Comparison of ENCODE assay signal across 9 mouse cellular contexts in the genomic region with DNA sequence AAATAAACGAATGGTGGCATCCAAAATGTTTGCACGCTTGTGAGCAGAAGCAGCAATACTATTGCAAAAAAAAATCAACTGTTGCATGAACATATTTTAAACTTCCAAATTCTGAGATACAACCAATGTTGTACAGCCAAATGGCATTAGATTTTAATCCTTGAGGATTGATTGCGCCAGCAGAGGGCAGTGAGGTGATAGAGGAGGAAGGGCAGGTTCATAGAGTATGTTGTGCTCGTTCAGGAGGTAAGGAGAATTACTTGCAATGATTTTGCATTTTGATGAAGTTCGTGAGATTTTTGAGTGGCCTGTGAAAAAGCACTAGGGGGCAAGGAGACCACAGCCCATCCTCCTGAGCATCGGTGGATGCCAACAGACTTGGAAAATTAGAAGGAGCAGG. TPM values are rescaled to one million over a fixed set of nuclear protein-coding genes. Genes with fewer than 3 reads are reported as not detected.
DNase-seq lines count a peak whose midpoint lies in the region; ATAC-seq and TF ChIP-seq lines count a peak whose summit lies in the region.
"Had no signal": no experiment of that assay in that cellular context is flagged by ENCODE, and none has a peak within 500 bp of the region (broad histone marks: within the 10 kb centered on the region; RNA-seq: fewer than 3 reads in every experiment).

No protein-coding gene starts in this region.

- no peaks in the 10 kb centered on the region for H3K36me3 ChIP-seq in heart, postnatal 0 days (replicated peaks; ENCODE audit: control insufficient read depth, insufficient read depth, low read length)
- no peaks in the 10 kb centered on the region for H3K36me3 ChIP-seq in heart, embryonic 10.5 days
- no peaks in the 10 kb centered on the region for H3K36me3 ChIP-seq in C2C12 (ENCODE audit: control insufficient read depth, insufficient read depth)
- no peaks in the 10 kb centered on the region for H3K36me3 ChIP-seq in forebrain, postnatal 0 days (ENCODE audit: insufficient read depth)
- no peaks in the 10 kb centered on the region for H3K36me3 ChIP-seq in lung, postnatal 0 days (ENCODE audit: insufficient read depth, low read length)
- H3K36me3 ChIP-seq in spleen, adult 2 months (ENCODE audit: control insufficient read depth, insufficient read depth, low read length) = no peaks in the 10 kb centered on the region
- H3K36me3 ChIP-seq: G1E had no signal

- H3K4me3 ChIP-seq in heart, postnatal 0 days (ENCODE audit: low read depth, low read length) = no peak overlapping the region
- H3K4me3 ChIP-seq in heart, embryonic 10.5 days = no peak overlapping the region
- H3K4me3 ChIP-seq in C2C12 (ENCODE audit: insufficient read depth, poor library complexity, severe bottlenecking) = no peak overlapping the region
- H3K4me3 ChIP-seq in forebrain, postnatal 0 days (ENCODE audit: low read depth, low read length) = no peak overlapping the region
- H3K4me3 ChIP-seq in lung, postnatal 0 days (ENCODE audit: low read depth, low read length) = no peak overlapping the region
- no peak overlapping the region for H3K4me3 ChIP-seq in spleen, adult 2 months (ENCODE audit: extremely low read depth, insufficient read depth, insufficient read length)

- TF ChIP-seq EP300 in heart, postnatal 0 days (IDR thresholded peaks at IDR 0.05; ENCODE audit: low read depth) = no peak
- no peak for TF ChIP-seq EP300 in lung, postnatal 0 days (IDR thresholded peaks at IDR 0.05)

- no peaks in the 10 kb centered on the region for H3K9me3 ChIP-seq in heart, postnatal 0 days (replicated peaks; ENCODE audit: control insufficient read depth, low read length)
- H3K9me3 ChIP-seq in heart, embryonic 10.5 days = no peaks in the 10 kb centered on the region
- H3K9me3 ChIP-seq in forebrain, postnatal 0 days (ENCODE audit: low read length) = no peaks in the 10 kb centered on the region
- H3K9me3 ChIP-seq in lung, postnatal 0 days (ENCODE audit: low read length) = no peaks in the 10 kb centered on the region
- H3K9me3 ChIP-seq: G1E had no signal

- no peak for TF ChIP-seq POLR2A in spleen, adult 2 months (IDR thresholded peaks at IDR 0.05; ENCODE audit: low read depth, low read length)

- peak; percentile 92 for TF ChIP-seq CTCF in heart, postnatal 0 days (IDR thresholded peaks at IDR 0.05; ENCODE audit: low read depth)
- peak; percentile 6 for TF ChIP-seq CTCF in C2C12 (IDR thresholded peaks at IDR 0.05; ENCODE audit: control insufficient read depth, insufficient read depth, insufficient read length)
- TF ChIP-seq CTCF in forebrain, postnatal 0 days (IDR thresholded peaks at IDR 0.05; ENCODE audit: low read depth) = peak; percentile 91
- TF ChIP-seq CTCF in lung, postnatal 0 days (IDR thresholded peaks at IDR 0.05) = peak; percentile 81
- TF ChIP-seq CTCF in spleen, adult 2 months (IDR thresholded peaks at IDR 0.05; ENCODE audit: extremely low read depth, insufficient read depth, insufficient read length, insufficient replicate concordance) = no peak

- H3K27ac ChIP-seq in heart, postnatal 0 days (ENCODE audit: low read depth) = no peak overlapping the region
- no peak overlapping the region for H3K27ac ChIP-seq in heart, embryonic 10.5 days
- H3K27ac ChIP-seq in forebrain, postnatal 0 days (ENCODE audit: low read depth, low read length) = no peak overlapping the region
- H3K27ac ChIP-seq in lung, postnatal 0 days (ENCODE audit: low read length) = no peak overlapping the region
- H3K27ac ChIP-seq in spleen, adult 2 months (ENCODE audit: insufficient read depth, low read length) = no peak overlapping the region

- no peak overlapping the region for H3K4me2 ChIP-seq in heart, postnatal 0 days (ENCODE audit: low read depth, low read length)
- no peak overlapping the region for H3K4me2 ChIP-seq in forebrain, postnatal 0 days (ENCODE audit: low read depth)
- H3K4me2 ChIP-seq in lung, postnatal 0 days (replicated peaks; ENCODE audit: low read depth, low read length) = no peak overlapping the region

- DNase-seq in heart, postnatal 0 days (ENCODE audit: low spot score) = peak; percentile 76
- DNase-seq in heart, embryonic 10.5 days (ENCODE audit: low spot score) = no peak
- peak; percentile 79 for DNase-seq in forebrain, postnatal 0 days
- DNase-seq in layer of hippocampus, adult 11-12 months (ENCODE audit: low spot score) = peak; percentile 80
- DNase-seq in lung, postnatal 0 days (ENCODE audit: low spot score) = peak; percentile 75
- peak; percentile 22 to 74 for DNase-seq in spleen, adult 2 months (ENCODE audit: low read depth in 1 of 2, low spot score in 2 of 2)

- no peak overlapping the region for H3ac ChIP-seq in C2C12 (ENCODE audit: control insufficient read depth, insufficient read length, low read depth)

- 17% methylated on average over 6 of the region's 6 CpGs for WGBS in heart, postnatal 0 days
- WGBS in heart, embryonic 10.5 days = 26% methylated on average over 6 of the region's 6 CpGs
- 17% methylated on average over 6 of the region's 6 CpGs for WGBS in forebrain, postnatal 0 days
- 16% methylated on average over 6 of the region's 6 CpGs for WGBS in lung, postnatal 0 days
- 19% methylated on average over 6 of the region's 6 CpGs for WGBS in spleen, adult 2 months

- H3K27me3 ChIP-seq in heart, postnatal 0 days (ENCODE audit: control insufficient read depth, insufficient read depth, low read length) = no peaks in the 10 kb centered on the region
- H3K27me3 ChIP-seq in heart, embryonic 10.5 days (ENCODE audit: insufficient read depth, poor library complexity, severe bottlenecking) = no peaks in the 10 kb centered on the region
- H3K27me3 ChIP-seq in C2C12 (ENCODE audit: control insufficient read depth, insufficient read depth, insufficient read length) = peaks cover 11% of the 10 kb centered on the region
- no peaks in the 10 kb centered on the region for H3K27me3 ChIP-seq in forebrain, postnatal 0 days (ENCODE audit: insufficient read depth, low read length)
- H3K27me3 ChIP-seq in lung, postnatal 0 days (replicated peaks; ENCODE audit: insufficient read depth, low read length) = no peaks in the 10 kb centered on the region
- no peaks in the 10 kb centered on the region for H3K27me3 ChIP-seq in spleen, adult 2 months (ENCODE audit: control insufficient read depth, insufficient read depth, low read length)

- no peak overlapping the region for H3K9ac ChIP-seq in heart, postnatal 0 days (replicated peaks; ENCODE audit: low read depth, low read length)
- H3K9ac ChIP-seq in forebrain, postnatal 0 days = no peak overlapping the region
- H3K9ac ChIP-seq in lung, postnatal 0 days (replicated peaks; ENCODE audit: low read depth) = no peak overlapping the region

- no peak for ATAC-seq in heart, postnatal 0 days (ENCODE audit: insufficient read depth, low read depth)
- 0 out of 2 replicates have a peak, but pooled peaks have one; percentile 64 for ATAC-seq in cerebellum, adult (ENCODE audit: insufficient number of reproducible peaks, low FRiP score, low TSS enrichment)
- ATAC-seq in forebrain, postnatal 0 days = 0 out of 2 replicates have a peak, but pooled peaks have one; percentile 62
- ATAC-seq in lung, postnatal 0 days = no peak

- no peaks in the 10 kb centered on the region for H3K4me1 ChIP-seq in heart, postnatal 0 days (ENCODE audit: control insufficient read depth, insufficient read depth)
- no peaks in the 10 kb centered on the region for H3K4me1 ChIP-seq in heart, embryonic 10.5 days
- H3K4me1 ChIP-seq in forebrain, postnatal 0 days (ENCODE audit: insufficient read depth) = no peaks in the 10 kb centered on the region
- H3K4me1 ChIP-seq in lung, postnatal 0 days (ENCODE audit: insufficient read depth, low read depth, low read length) = no peaks in the 10 kb centered on the region
- no peaks in the 10 kb centered on the region for H3K4me1 ChIP-seq in spleen, adult 2 months (ENCODE audit: control insufficient read depth, insufficient read depth, insufficient read length)

- H3K79me2 ChIP-seq in C2C12 (ENCODE audit: control insufficient read depth, insufficient read depth) = no peaks in the 10 kb centered on the region

- H3K79me3 ChIP-seq in C2C12 (ENCODE audit: low read depth) = no peaks in the 10 kb centered on the region

TF ChIP-seq in C2C12, 6 proteins besides CTCF, POLR2A, EP300 and RAD21:
- TF ChIP-seq USF1 (IDR thresholded peaks at IDR 0.05; ENCODE audit: low read depth) (no peak), MYOD1 (IDR thresholded peaks at IDR 0.05; ENCODE audit: control insufficient read depth, insufficient read length, low read depth) (no peak), CEBPB (IDR thresholded peaks at IDR 0.05; ENCODE audit: low read depth) (no peak)

RNA-seq across cellular contexts. Expression of a gene that starts 33.8 kb away (rescaled TPM):
- not detected in 2 replicates for total RNA-seq in heart, postnatal 0 days (2014; rRNA removed; ENCODE audit: low replicate concordance)
- polyA plus RNA-seq in heart, postnatal 0 days (2015; fragmentation: Nextera tagmentation; extraction: Ambion mirVana) = not detected in 2 replicates
- polyA plus RNA-seq in heart, embryonic 10.5 days (2016; fragmentation: Nextera tagmentation; extraction: Ambion mirVana) = 0.06 TPM in 1 of 2 replicates, not detected in the other
- polyA plus RNA-seq in C2C12 (2012; fragmentation: generic; extraction: Trizol) = not detected
- not detected in 2 replicates for total RNA-seq in forebrain, postnatal 0 days (2014; rRNA removed)
- not detected in 2 replicates for polyA plus RNA-seq in forebrain, postnatal 0 days (2015; fragmentation: Nextera tagmentation; extraction: Ambion mirVana)
- not detected in 2 replicates for polyA plus RNA-seq in lung, postnatal 0 days (2015; fragmentation: Nextera tagmentation; extraction: Ambion mirVana)
- polyA plus RNA-seq in spleen, adult 2 months (2012; rRNA removed) = 0.07 TPM in 1 of 2 replicates, not detected in the other
- total RNA-seq: G1E had no signal
- polyA plus RNA-seq: G1E had no signal

Comparison
In these comparisons a context has a peak if more than half of its experiments do, and no peak if none do; other contexts are left out.
1. ATAC-seq: peak in cerebellum, adult (single experiment) and forebrain, postnatal 0 days (single experiment); none in heart, postnatal 0 days (single experiment) and lung, postnatal 0 days (single experiment).